Mouse (Mus musculus) kidney, adult 11 months (tissue): Measurements from ENCODE around the gene Sipa1.

Source experiments
- DNase-seq: peaks from one replicate; pipeline ENCODE4 v3.0.0; 2022

Gene Sipa1

GRCm38 (mm10) chr19:5641641-5642040 is 21.9 kb downstream of the Sipa1 start:
- DNase-seq, result no peak

- DNase-seq, result no peak
These were observed 22.5 kb downstream of the Sipa1 start for GRCm38 (mm10) chr19:5641021-5641420.

- no peak for DNase-seq
These were observed 23.2 kb downstream of the Sipa1 start for GRCm38 (mm10) chr19:5640339-5640738.

GRCm38 (mm10) chr19:5638416-5639005 is 25.0 kb downstream of the Sipa1 start:
- no peak for DNase-seq

GRCm38 (mm10) chr19:5637069-5638047 is 26.1 kb downstream of the Sipa1 start, which contains the start of gene Rela:
Rela (plus strand) TSS chr19:5637483.
- peak; percentile 91 for DNase-seq

- no peak for DNase-seq
These were observed 26.9 kb downstream of the Sipa1 start for GRCm38 (mm10) chr19:5636571-5637041.

GRCm38 (mm10) chr19:5636036-5636570 is 27.4 kb downstream of the Sipa1 start:
- no peak for DNase-seq

- no peak for DNase-seq
These were observed 31.4 kb downstream of the Sipa1 start for GRCm38 (mm10) chr19:5632120-5632519.

GRCm38 (mm10) chr19:5629907-5630306 is 33.6 kb downstream of the Sipa1 start:
- DNase-seq, result no peak

GRCm38 (mm10) chr19:5625311-5625710 is 38.2 kb downstream of the Sipa1 start:
- no peak for DNase-seq

GRCm38 (mm10) chr19:5621884-5622283 is 41.6 kb downstream of the Sipa1 start:
- no peak for DNase-seq

GRCm38 (mm10) chr19:5620007-5620406 is 43.5 kb downstream of the Sipa1 start:
- no peak for DNase-seq

GRCm38 (mm10) chr19:5614953-5615352 is 48.6 kb downstream of the Sipa1 start:
- no peak for DNase-seq

- DNase-seq, result no peak
These were observed 50.6 kb downstream of the Sipa1 start for GRCm38 (mm10) chr19:5612762-5613411.

- DNase-seq, result no peak
These were observed 51.5 kb downstream of the Sipa1 start for GRCm38 (mm10) chr19:5611973-5612372.

GRCm38 (mm10) chr19:5609547-5610404 is 53.7 kb downstream of the Sipa1 start, which contains the start of gene Kat5:
Kat5 (minus strand) TSS chr19:5610237.
- peak; percentile 92 for DNase-seq

GRCm38 (mm10) chr19:5609171-5609546 is 54.3 kb downstream of the Sipa1 start:
- DNase-seq, result no peak

- no peak for DNase-seq
These were observed 54.8 kb downstream of the Sipa1 start for GRCm38 (mm10) chr19:5608707-5609106.

- no peak for DNase-seq
These were observed 55.6 kb downstream of the Sipa1 start for GRCm38 (mm10) chr19:5607705-5608410.

GRCm38 (mm10) chr19:5606196-5606595 is 57.3 kb downstream of the Sipa1 start:
- DNase-seq, result no peak

GRCm38 (mm10) chr19:5605126-5605525 is 58.4 kb downstream of the Sipa1 start:
- no peak for DNase-seq
